Mouse (Mus musculus) midbrain, postnatal 0 days (tissue): ENCODE measurements at regions not wholly inside any gene's neighbourhood (a gene's known extent, or its start where the extent isn't known, plus 50 kb on each side); places are given as distances from the start of the nearest gene placed in this dataset.

Experiments
- ATAC-seq: fragments of 200-750 bp; cut with Nextera tagmentation; 2 replicates; pipeline ENCODE4 v1.8.0; 2017; ENCODE audit warnings: moderate number of reproducible peaks, mild to moderate bottlenecking, moderate TSS enrichment, moderate library complexity; ENCODE audit not compliant: low FRiP score
- DNase-seq: peaks from one replicate; pipeline ENCODE4 v3.0.0-alpha.2; 2015; ENCODE audit warnings: low spot score
- H3K27ac ChIP-seq: fragments of 300-500 bp; sonication (generic); 2 replicates; pipeline ENCODE4 v1.5.1; 2014; ENCODE audit warnings: low read depth, mild to moderate bottlenecking, low read length, mixed read lengths
- H3K27me3 ChIP-seq: fragments of 300-500 bp; sonication (generic); 2 replicates; pipeline ENCODE4 v1.6.1; 2014; ENCODE audit warnings: low read length, control low read depth, mixed read lengths; ENCODE audit not compliant: insufficient read depth
- H3K36me3 ChIP-seq: fragments of 300-500 bp; sonication (generic); 2 replicates; pipeline ENCODE4 v1.6.1; 2014; ENCODE audit warnings: low read length, control low read depth, mixed read lengths; ENCODE audit not compliant: insufficient read depth
- H3K4me1 ChIP-seq: fragments of 300-500 bp; sonication (generic); 2 replicates; pipeline ENCODE4 v1.6.1; 2014; ENCODE audit warnings: mild to moderate bottlenecking, control low read depth, antibody characterized with exemption, low read length, mixed read lengths; ENCODE audit not compliant: insufficient read depth
- H3K4me2 ChIP-seq: fragments of 300-500 bp; sonication (generic); 2 replicates; pipeline ENCODE4 v1.6.1; 2014; ENCODE audit warnings: low read depth, mild to moderate bottlenecking, low read length, mixed read lengths; ENCODE audit not compliant: poor library complexity, severe bottlenecking
- H3K4me3 ChIP-seq: fragments of 300-500 bp; sonication (generic); 2 replicates; pipeline ENCODE4 v1.5.1; 2014; ENCODE audit warnings: low read depth, mild to moderate bottlenecking, low read length, moderate library complexity
- H3K9ac ChIP-seq: fragments of 300-500 bp; sonication (generic); replicated peaks from 2 replicates; pipeline ENCODE4 v1.6.1; 2014; ENCODE audit warnings: mild to moderate bottlenecking, low read length, moderate library complexity, mixed read lengths; ENCODE audit not compliant: poor library complexity, severe bottlenecking
- H3K9me3 ChIP-seq: fragments of 300-500 bp; sonication (generic); 2 replicates; pipeline ENCODE4 v1.6.1; 2016; ENCODE audit warnings: low read length, control low read depth
- CTCF ChIP-seq: IDR thresholded peaks from 2 replicates; pipeline ENCODE4 v1.5.1; 2016; ENCODE audit warnings: antibody characterized with exemption, mild to moderate bottlenecking
- WGBS: fragments of 180-500 bp; shearing (Covaris S2); extraction: QIAGEN DNeasy Blood & Tissue Kit; methylation state at CpG from one replicate; pipeline ENCODE4 v1.1.7; 2014; 5-methylcytosine and 5-hydroxymethylcytosine counted together

- H3K4me3 ChIP-seq, result no peak overlapping the region
- 58% methylated on average over 7 of the region's 7 CpGs for WGBS
- no peak for DNase-seq
Observed at GRCm38 (mm10) chr10:9529408-9529807, 145.6 kb downstream of the Samd5 start.

GRCm38 (mm10) chr10:9528066-9528465 lies 146.9 kb downstream of the Samd5 start:
- TF ChIP-seq CTCF, result no peak
- H3K36me3 ChIP-seq, result no peaks in the 10 kb centered on the region
- H3K9me3 ChIP-seq, result no peaks in the 10 kb centered on the region
- peaks cover 3% of the 10 kb centered on the region; the same call in 1 of the 2 replicates for H3K4me1 ChIP-seq
- no peak overlapping the region for H3K9ac ChIP-seq
- ATAC-seq (no peak), DNase-seq (no peak)
- WGBS, result 72% methylated on average over 4 of the region's 4 CpGs
- H3K27me3 ChIP-seq, result no peaks in the 10 kb centered on the region
- no peak overlapping the region for H3K4me2 ChIP-seq
- no peak overlapping the region for H3K27ac ChIP-seq
- H3K4me3 ChIP-seq, result no peak overlapping the region

More at GRCm38 (mm10) chr10:9529408-9529807, 145.6 kb downstream of the Samd5 start:
- no peak overlapping the region for H3K4me2 ChIP-seq
- no peaks in the 10 kb centered on the region for H3K36me3 ChIP-seq
- H3K27ac ChIP-seq, result no peak overlapping the region
- H3K9me3 ChIP-seq, result no peaks in the 10 kb centered on the region
- ATAC-seq, result no peak
- no peak overlapping the region for H3K9ac ChIP-seq
- no peak for TF ChIP-seq CTCF
- H3K4me1 ChIP-seq, result peaks cover 3% of the 10 kb centered on the region; the same call in 1 of the 2 replicates
- H3K27me3 ChIP-seq, result no peaks in the 10 kb centered on the region

GRCm38 (mm10) chr10:9509764-9510390 lies 165.1 kb downstream of the Samd5 start:
- 0 out of 2 replicates have a peak overlapping the region, but pooled peaks have one; percentile 42 for H3K9ac ChIP-seq
- 26% methylated on average over 12 of the region's 12 CpGs for WGBS
- ATAC-seq, result peak; percentile 68; the same call in 1 of the 2 replicates
- no peak for TF ChIP-seq CTCF
- no peak for DNase-seq
- no peaks in the 10 kb centered on the region for H3K27me3 ChIP-seq
- H3K4me2 ChIP-seq, result peak overlapping the region; percentile 30; the same call in 1 of the 2 replicates
- peak overlapping the region; percentile 26; the same call in 1 of the 2 replicates for H3K27ac ChIP-seq
- H3K36me3 ChIP-seq, result no peaks in the 10 kb centered on the region
- no peak overlapping the region for H3K4me3 ChIP-seq
- no peaks in the 10 kb centered on the region for H3K9me3 ChIP-seq
- peaks cover 5% of the 10 kb centered on the region for H3K4me1 ChIP-seq

GRCm38 (mm10) chr10:9509092-9509671 lies 165.8 kb downstream of the Samd5 start:
- H3K4me3 ChIP-seq, result no peak overlapping the region
- TF ChIP-seq CTCF, result no peak
- H3K9ac ChIP-seq, result no peak overlapping the region
- no peaks in the 10 kb centered on the region for H3K36me3 ChIP-seq
- DNase-seq (no peak), ATAC-seq (no peak)
- WGBS, result 33% methylated on average over 17 of the region's 17 CpGs
- no peaks in the 10 kb centered on the region for H3K9me3 ChIP-seq
- H3K4me1 ChIP-seq, result peaks cover 5% of the 10 kb centered on the region
- H3K27ac ChIP-seq, result no peak overlapping the region
- no peaks in the 10 kb centered on the region for H3K27me3 ChIP-seq
- peak overlapping the region; percentile 30; the same call in 1 of the 2 replicates for H3K4me2 ChIP-seq

- Histone ChIP-seq H3K27ac (no peak overlapping the region), H3K36me3 (no peaks in the 10 kb centered on the region), H3K9ac (no peak overlapping the region), H3K4me3 (no peak overlapping the region), H3K27me3 (no peaks in the 10 kb centered on the region), H3K9me3 (no peaks in the 10 kb centered on the region), H3K4me1 (no peaks in the 10 kb centered on the region), H3K4me2 (no peak overlapping the region)
- DNase-seq (no peak), ATAC-seq (no peak)
- 65% methylated on average over 11 of the region's 11 CpGs for WGBS
- TF ChIP-seq CTCF, result no peak
Observed at GRCm38 (mm10) chr10:9503569-9504493, 171.2 kb downstream of the Samd5 start.
